Mouse (Mus musculus): ENCODE data around the gene Trim11.

- peak; percentile 58 for TF ChIP-seq CTCF (IDR thresholded peaks at IDR 0.05; ENCODE audit: low read depth)
- TF ChIP-seq EP300 (IDR thresholded peaks at IDR 0.05; ENCODE audit: low read depth) = no peak
Measured at GRCm38 (mm10) chr11:58931576-58931975, 46.3 kb upstream of the Trim11 start.
